Comparison of ENCODE assay signal across 12 mouse cellular contexts in the genomic region with DNA sequence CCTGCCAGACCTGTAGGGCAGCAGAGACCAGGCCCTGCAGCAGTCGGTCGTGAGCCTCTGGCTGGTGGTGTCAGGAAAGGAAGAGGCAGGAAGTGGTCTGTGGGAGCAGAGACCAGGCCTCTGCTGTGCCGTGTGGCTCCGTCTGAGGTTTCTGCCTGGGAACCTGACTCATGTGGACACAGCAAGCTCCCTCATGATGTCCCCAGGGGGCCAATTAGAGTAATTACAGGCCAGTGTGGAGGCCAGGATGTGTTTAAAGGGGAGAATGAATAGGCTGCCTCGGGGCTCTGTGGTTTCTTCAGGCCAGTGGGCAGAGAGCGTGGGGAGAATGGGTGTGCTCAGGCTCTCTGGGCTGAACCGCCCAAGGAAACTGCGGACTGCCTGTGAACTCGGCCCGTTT.
DNase-seq lines count a peak whose midpoint lies in the region; ATAC-seq and TF ChIP-seq lines count a peak whose summit lies in the region.
"Had no signal": no experiment of that assay in that cellular context is flagged by ENCODE, and none has a peak within 500 bp of the region (broad histone marks: within the 10 kb centered on the region; RNA-seq: fewer than 3 reads in every experiment).

No protein-coding gene starts in this region.

- peak; percentile 57 for DNase-seq in forebrain, embryonic 11.5 days (ENCODE audit: low spot score)
- peak; percentile 44 to 47 for DNase-seq in B cell, adult 2 months
- peak; percentile 73 for DNase-seq in fibroblast of lung, adult 2 months (ENCODE audit: low read depth)
- no peak for DNase-seq in right cerebral cortex, postnatal 10 days (ENCODE audit: low spot score in 2 of 2)
- no peak for DNase-seq in layer of hippocampus, postnatal 14 days (ENCODE audit: low spot score in 2 of 2)
- DNase-seq in c-Kit-positive CD71-positive TER-119-positive erythroid progenitor cells, embryonic 14.5 days (ENCODE audit: low spot score): no peak
- DNase-seq: adrenal gland, adult 8-10 months; cerebellum, postnatal 10 days; kidney, postnatal 14 days; liver, embryonic 13.5 days had no signal

- no peak overlapping the region for H3K4me2 ChIP-seq in forebrain, embryonic 11.5 days (ENCODE audit: low read depth, low read length, severe bottlenecking)
- no peak overlapping the region for H3K4me2 ChIP-seq in forebrain, embryonic 15.5 days (replicated peaks)
- peak overlapping the region; percentile 65 for H3K4me2 ChIP-seq in myocyte (ENCODE audit: low read depth)
- H3K4me2 ChIP-seq: liver, embryonic 13.5 days had no signal

- H3K27me3 ChIP-seq in forebrain, embryonic 11.5 days (ENCODE audit: control insufficient read depth, insufficient read depth, low read length): 0 out of 2 replicates have a peak, but pooled peaks cover 2% of the 10 kb centered on the region
- peaks cover 3% of the 10 kb centered on the region; the same call in 1 of the 2 replicates for H3K27me3 ChIP-seq in forebrain, embryonic 15.5 days
- H3K27me3 ChIP-seq in myocyte (ENCODE audit: control insufficient read depth, insufficient read depth, insufficient read length): peaks cover 21% of the 10 kb centered on the region

- H3K4me3 ChIP-seq in forebrain, embryonic 11.5 days (ENCODE audit: low read depth, low read length): no peak overlapping the region
- H3K4me3 ChIP-seq in forebrain, embryonic 15.5 days: no peak overlapping the region
- H3K4me3 ChIP-seq in myocyte: no peak overlapping the region
- H3K4me3 ChIP-seq: liver, embryonic 13.5 days had no signal

- peak overlapping the region; percentile 29; the same call in 1 of the 2 replicates for H3K9ac ChIP-seq in forebrain, embryonic 11.5 days (ENCODE audit: low read length)
- H3K9ac ChIP-seq in forebrain, embryonic 15.5 days (replicated peaks): no peak overlapping the region
- H3K9ac ChIP-seq: liver, embryonic 13.5 days had no signal

- ATAC-seq in forebrain, embryonic 11.5 days (replicated peaks; ENCODE audit: low FRiP score): 0 out of 2 replicates have a peak, but pooled peaks have one; percentile 10
- ATAC-seq in forebrain, embryonic 15.5 days (replicated peaks): no peak

- H3K36me3 ChIP-seq in forebrain, embryonic 11.5 days (ENCODE audit: control insufficient read depth, insufficient read depth, low read length): no peaks in the 10 kb centered on the region
- H3K36me3 ChIP-seq in forebrain, embryonic 15.5 days: no peaks in the 10 kb centered on the region
- no peaks in the 10 kb centered on the region for H3K36me3 ChIP-seq in myocyte (ENCODE audit: control insufficient read depth, insufficient read depth)
- H3K36me3 ChIP-seq: liver, embryonic 13.5 days had no signal

- WGBS in forebrain, embryonic 11.5 days: 21% methylated on average over 10 of the region's 10 CpGs
- WGBS in forebrain, embryonic 15.5 days: 19% methylated on average over 10 of the region's 10 CpGs

- H3K9me3 ChIP-seq in forebrain, embryonic 11.5 days (ENCODE audit: control insufficient read depth, low read length): peaks cover 7% of the 10 kb centered on the region
- no peaks in the 10 kb centered on the region for H3K9me3 ChIP-seq in forebrain, embryonic 15.5 days
- H3K9me3 ChIP-seq: liver, embryonic 13.5 days had no signal

- no peaks in the 10 kb centered on the region for H3K79me2 ChIP-seq in myocyte (ENCODE audit: control insufficient read depth, insufficient read depth)

- no peak overlapping the region for H3K27ac ChIP-seq in forebrain, embryonic 11.5 days (ENCODE audit: low read depth, low read length)
- H3K27ac ChIP-seq in forebrain, embryonic 15.5 days (replicated peaks): no peak overlapping the region
- H3K27ac ChIP-seq: liver, embryonic 13.5 days had no signal

- H3ac ChIP-seq in myocyte (ENCODE audit: control insufficient read depth, insufficient read length): no peak overlapping the region

- no peak for TF ChIP-seq POLR2A in myocyte (IDR thresholded peaks at IDR 0.05; ENCODE audit: insufficient read length, low read depth)

- H3K4me1 ChIP-seq in forebrain, embryonic 11.5 days (replicated peaks; ENCODE audit: control insufficient read depth, insufficient read depth, low read length): peaks cover 12% of the 10 kb centered on the region
- peaks cover 8% of the 10 kb centered on the region; the same call in 1 of the 2 replicates for H3K4me1 ChIP-seq in forebrain, embryonic 15.5 days
- H3K4me1 ChIP-seq: liver, embryonic 13.5 days had no signal

TF ChIP-seq in myocyte, 11 proteins besides CTCF, POLR2A, EP300 and RAD21:
- no peak for TF ChIP-seq CEBPB (IDR thresholded peaks at IDR 0.05; ENCODE audit: insufficient read depth, poor library complexity, severe bottlenecking)
- TF ChIP-seq MAX (IDR thresholded peaks at IDR 0.05; ENCODE audit: low read depth): no peak
- no peak for TF ChIP-seq MYOG (IDR thresholded peaks at IDR 0.05; ENCODE audit: control insufficient read depth in 1 of 3, insufficient read depth in 1 of 3, insufficient read length in 2 of 3, low read depth in 2 of 3)
- TF ChIP-seq MYOD1 (IDR thresholded peaks at IDR 0.05; ENCODE audit: control insufficient read depth in 1 of 3, insufficient read length in 2 of 3, low read depth in 2 of 3): no peak
- no peak for TF ChIP-seq TCF3 (IDR thresholded peaks at IDR 0.05; ENCODE audit: insufficient read length, low read depth)
- no peak for TF ChIP-seq REST (IDR thresholded peaks at IDR 0.05; ENCODE audit: insufficient read depth, insufficient read length)
- TF ChIP-seq USF1 (IDR thresholded peaks at IDR 0.05; ENCODE audit: low read depth): no peak
- no peak for TF ChIP-seq TCF12 (IDR thresholded peaks at IDR 0.05; ENCODE audit: insufficient read depth, poor library complexity, severe bottlenecking)

Comparison
In these comparisons a context has a peak if more than half of its experiments do, and no peak if none do; other contexts are left out.
1. DNase-seq: peak in forebrain, embryonic 11.5 days (single experiment), B cell, adult 2 months (2 of 2) and fibroblast of lung, adult 2 months (single experiment); none in right cerebral cortex, postnatal 10 days (0 of 2), layer of hippocampus, postnatal 14 days (0 of 2) and c-Kit-positive CD71-positive TER-119-positive erythroid progenitor cells, embryonic 14.5 days (single experiment).